Mouse (Mus musculus) stomach, postnatal 0 days (tissue): ENCODE measurements around the gene Lrrfip2. TPM values are rescaled to one million over a fixed set of nuclear protein-coding genes. Genes with fewer than 3 reads are reported as not detected.

Source experiments
- ATAC-seq: fragments of 200-750 bp; cut with Nextera tagmentation; 2 replicates; pipeline ENCODE4 v1.8.0; 2017; ENCODE audit not compliant: low FRiP score, low TSS enrichment
- DNase-seq: peaks from one replicate; pipeline ENCODE4 v3.0.0-alpha.2; 2016; ENCODE audit warnings: low spot score
- H3K27ac ChIP-seq: fragments of 300-500 bp; sonication (generic); replicated peaks from 2 replicates; pipeline ENCODE4 v1.5.1; 2014; ENCODE audit warnings: mild to moderate bottlenecking, control low read depth
- H3K27me3 ChIP-seq: fragments of 300-500 bp; sonication (generic); 2 replicates; pipeline ENCODE4 v1.6.1; 2014; ENCODE audit warnings: low read length; ENCODE audit not compliant: control insufficient read depth, insufficient read depth
- H3K36me3 ChIP-seq: fragments of 300-500 bp; sonication (generic); 2 replicates; pipeline ENCODE4 v1.6.1; 2014; ENCODE audit warnings: low read length, mixed read lengths; ENCODE audit not compliant: control insufficient read depth, insufficient read depth
- H3K4me1 ChIP-seq: fragments of 300-500 bp; sonication (generic); replicated peaks from 2 replicates; pipeline ENCODE4 v1.6.1; 2014; ENCODE audit warnings: antibody characterized with exemption; ENCODE audit not compliant: control insufficient read depth, insufficient read depth
- H3K4me2 ChIP-seq: fragments of 300-500 bp; sonication (generic); replicated peaks from 2 replicates; pipeline ENCODE4 v1.6.1; 2014; ENCODE audit warnings: low read depth, mild to moderate bottlenecking, control low read depth, moderate library complexity
- H3K4me3 ChIP-seq: fragments of 300-500 bp; sonication (generic); 2 replicates; pipeline ENCODE4 v1.5.1; 2014; ENCODE audit warnings: low read depth, low read length, control low read depth
- H3K9ac ChIP-seq: fragments of 300-500 bp; sonication (generic); 2 replicates; pipeline ENCODE4 v1.6.1; 2014; ENCODE audit warnings: mild to moderate bottlenecking, low read length, control low read depth, mixed read lengths
- H3K9me3 ChIP-seq: fragments of 300-500 bp; sonication (generic); 2 replicates; pipeline ENCODE4 v1.6.1; 2016; ENCODE audit warnings: low read length; ENCODE audit not compliant: control insufficient read depth
- CTCF ChIP-seq: IDR thresholded peaks from 2 replicates; pipeline ENCODE4 v1.5.1; 2016; ENCODE audit warnings: antibody characterized with exemption, low read depth, mild to moderate bottlenecking, moderate library complexity
- EP300 ChIP-seq: optimal IDR thresholded peaks from 2 replicates; pipeline ENCODE3; 2016; ENCODE audit warnings: antibody characterized with exemption
- WGBS: fragments of 180-500 bp; shearing (Covaris S2); extraction: QIAGEN DNeasy Blood & Tissue Kit; methylation state at CpG from one replicate; pipeline ENCODE4 v1.1.7; 2014; 5-methylcytosine and 5-hydroxymethylcytosine counted together
- polyA plus RNA-seq: library from polyadenylated mRNA; unstranded; fragments of >200 nt; fragmentation: Nextera tagmentation; extraction: Ambion mirVana; gene quantifications from 2 replicates; pipeline ENCODE4 v1.2.1, GENCODE M21; 2015

Gene Lrrfip2
- polyA plus RNA-seq, 1 experiment from 2014 or later: 34.1 TPM

GRCm38 (mm10) chr9:111261356-111261755 is 144.0 kb downstream of the Lrrfip2 start:
- no peak for DNase-seq
- H3K36me3 ChIP-seq: peaks cover 10% of the 10 kb centered on the region; the same call in 1 of the 2 replicates

GRCm38 (mm10) chr9:111267998-111268397 is 150.6 kb downstream of the Lrrfip2 start:
- peaks cover 8% of the 10 kb centered on the region; the same call in 1 of the 2 replicates for H3K36me3 ChIP-seq
- no peak overlapping the region for H3K4me2 ChIP-seq
- H3K27me3 ChIP-seq: no peaks in the 10 kb centered on the region
- DNase-seq: no peak
- 94% methylated on average over 2 of the region's 2 CpGs for WGBS
- H3K4me1 ChIP-seq: no peaks in the 10 kb centered on the region
- H3K4me3 ChIP-seq: no peak overlapping the region
- H3K9ac ChIP-seq: no peak overlapping the region
- H3K27ac ChIP-seq: no peak overlapping the region
- H3K9me3 ChIP-seq: no peaks in the 10 kb centered on the region
- TF ChIP-seq CTCF: no peak
- TF ChIP-seq EP300: no peak
- no peak for ATAC-seq

More at GRCm38 (mm10) chr9:111261356-111261755, 144.0 kb downstream of the Lrrfip2 start:
- H3K9ac ChIP-seq: no peak overlapping the region
- H3K9me3 ChIP-seq: no peaks in the 10 kb centered on the region
- ATAC-seq: no peak
- TF ChIP-seq EP300 (no peak), CTCF (no peak)
- H3K27ac ChIP-seq: no peak overlapping the region
- H3K27me3 ChIP-seq: no peaks in the 10 kb centered on the region
- H3K4me2 ChIP-seq: no peak overlapping the region
- H3K4me3 ChIP-seq: no peak overlapping the region
- no peaks in the 10 kb centered on the region for H3K4me1 ChIP-seq
- 92% methylated on average over 4 of the region's 4 CpGs for WGBS

GRCm38 (mm10) chr9:111270606-111271005 is 153.2 kb downstream of the Lrrfip2 start:
- Histone ChIP-seq H3K4me2 (peak overlapping the region; percentile 68), H3K9me3 (no peaks in the 10 kb centered on the region), H3K36me3 (no peaks in the 10 kb centered on the region; the same call in 1 of the 2 replicates), H3K9ac (peak overlapping the region; percentile 75), H3K27me3 (no peaks in the 10 kb centered on the region), H3K27ac (peak overlapping the region; percentile 92), H3K4me1 (peaks cover 8% of the 10 kb centered on the region; the same call in 1 of the 2 replicates), H3K4me3 (peak overlapping the region; percentile 81)
- DNase-seq (no peak), ATAC-seq (no peak)
- WGBS: 3% methylated on average over 5 of the region's 5 CpGs
- TF ChIP-seq EP300 (no peak), CTCF (no peak)

GRCm38 (mm10) chr9:111271056-111271433 is 153.7 kb downstream of the Lrrfip2 start:
- Histone ChIP-seq H3K27me3 (no peaks in the 10 kb centered on the region), H3K9me3 (no peaks in the 10 kb centered on the region), H3K27ac (peak overlapping the region; percentile 92), H3K9ac (peak overlapping the region; percentile 75), H3K36me3 (no peaks in the 10 kb centered on the region; the same call in 1 of the 2 replicates), H3K4me1 (peaks cover 8% of the 10 kb centered on the region; the same call in 1 of the 2 replicates), H3K4me2 (peak overlapping the region; percentile 68), H3K4me3 (peak overlapping the region; percentile 81)
- DNase-seq (no peak), ATAC-seq (peak; percentile 59)
- TF ChIP-seq EP300 (no peak), CTCF (0 out of 2 replicates have a peak, but pooled peaks have one; percentile 9)
- WGBS: under 1% methylated on average over 32 of the region's 32 CpGs

GRCm38 (mm10) chr9:111271434-111272160 is 154.2 kb downstream of the Lrrfip2 start, which contains the start of the genes Mlh1 and Epm2aip1:
TSS of gene Mlh1 (minus strand) at chr9:111271791.
TSS of gene Epm2aip1 (plus strand) at chr9:111271929.
- peak within 1 kb of the TSS; percentile 69 for H3K4me2 ChIP-seq
- H3K36me3 ChIP-seq: no peaks in the 10 kb centered on the region; the same call in 1 of the 2 replicates
- peak within 1 kb of the TSS; percentile 82 for H3K4me3 ChIP-seq
- TF ChIP-seq CTCF (peak; percentile 20; the same call in 1 of the 2 replicates), EP300 (no peak)
- ATAC-seq: peak; percentile 99
- H3K9me3 ChIP-seq: no peaks in the 10 kb centered on the region
- no peaks in the 10 kb centered on the region for H3K27me3 ChIP-seq
- H3K9ac ChIP-seq: peak within 1 kb of the TSS; percentile 92
- WGBS: under 1% methylated on average over 64 of the region's 64 CpGs
- peak; percentile 99 for DNase-seq
- peak within 1 kb of the TSS; percentile 97 for H3K27ac ChIP-seq
- peaks cover 8% of the 10 kb centered on the region; the same call in 1 of the 2 replicates for H3K4me1 ChIP-seq

- peak; percentile 48 for DNase-seq
- Histone ChIP-seq H3K4me2 (peak overlapping the region; percentile 69), H3K27me3 (no peaks in the 10 kb centered on the region), H3K4me1 (peaks cover 8% of the 10 kb centered on the region; the same call in 1 of the 2 replicates), H3K27ac (peak overlapping the region; percentile 97), H3K9me3 (no peaks in the 10 kb centered on the region), H3K36me3 (no peaks in the 10 kb centered on the region; the same call in 1 of the 2 replicates), H3K9ac (peak overlapping the region; percentile 92), H3K4me3 (peak overlapping the region; percentile 82)
- WGBS: 3% methylated on average over 19 of the region's 19 CpGs
- no peak for TF ChIP-seq EP300
- no peak for TF ChIP-seq CTCF
- no peak for ATAC-seq
These were observed 155.0 kb downstream of the Lrrfip2 start for GRCm38 (mm10) chr9:111272356-111272755.
